Mouse (Mus musculus) ovary, postnatal 10 days (tissue): ENCODE measurements around the gene Dpep2nb.
"Not testable (repeated sequence)": the region's sequence is repeated elsewhere in the genome, so short reads cannot be mapped to it uniquely, and the experiment has no call there.

Experiments
- DNase-seq: peaks from one replicate; pipeline ENCODE4 v3.0.0; 2022; ENCODE audit warnings: low spot score

Dpep2nb gene

DNA sequence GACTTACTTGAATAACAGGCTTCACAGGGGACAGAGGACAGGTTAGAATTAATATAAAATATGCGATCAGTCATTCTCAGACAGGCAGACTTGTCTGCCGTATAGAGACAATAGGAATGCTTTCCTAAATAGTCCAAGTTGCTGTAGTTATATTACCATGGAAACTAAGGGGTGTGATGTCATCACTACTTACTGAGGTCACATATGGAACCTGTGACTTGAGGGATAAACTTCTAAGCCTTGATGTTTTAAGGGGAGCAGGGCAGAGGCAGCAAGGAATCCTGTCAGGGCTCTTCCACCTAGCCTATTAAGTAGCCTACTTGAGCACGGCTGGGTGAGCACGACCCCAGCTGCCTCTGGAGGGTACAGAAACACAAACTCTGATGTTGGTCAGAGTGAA lies at the start of gene Dpep2nb:
Gene Dpep2nb (minus strand): TSS at position 101 of the 400 bp plus-strand sequence.
- DNase-seq = no peak

DNA sequence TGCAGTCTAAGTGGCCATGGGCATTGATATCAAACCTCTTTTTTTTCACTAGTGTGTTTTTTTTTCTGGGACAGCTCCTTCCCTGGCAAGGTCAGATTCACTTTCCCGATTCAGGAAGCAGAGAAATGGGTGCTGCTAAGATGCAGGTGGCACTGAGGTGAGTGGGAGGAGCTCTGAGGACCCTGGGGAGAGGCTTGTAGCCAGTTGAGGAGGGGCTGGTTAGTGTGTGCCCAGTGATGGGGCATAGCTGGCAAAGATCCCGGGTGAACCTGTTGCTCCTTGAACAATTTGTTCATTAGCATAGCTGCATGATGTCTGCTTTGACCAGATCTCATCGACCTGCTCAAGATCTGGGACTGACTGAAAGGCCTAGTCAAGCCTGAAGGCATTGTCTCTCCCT lies 49.3 kb upstream of the Dpep2nb start:
- no peak for DNase-seq

DNA sequence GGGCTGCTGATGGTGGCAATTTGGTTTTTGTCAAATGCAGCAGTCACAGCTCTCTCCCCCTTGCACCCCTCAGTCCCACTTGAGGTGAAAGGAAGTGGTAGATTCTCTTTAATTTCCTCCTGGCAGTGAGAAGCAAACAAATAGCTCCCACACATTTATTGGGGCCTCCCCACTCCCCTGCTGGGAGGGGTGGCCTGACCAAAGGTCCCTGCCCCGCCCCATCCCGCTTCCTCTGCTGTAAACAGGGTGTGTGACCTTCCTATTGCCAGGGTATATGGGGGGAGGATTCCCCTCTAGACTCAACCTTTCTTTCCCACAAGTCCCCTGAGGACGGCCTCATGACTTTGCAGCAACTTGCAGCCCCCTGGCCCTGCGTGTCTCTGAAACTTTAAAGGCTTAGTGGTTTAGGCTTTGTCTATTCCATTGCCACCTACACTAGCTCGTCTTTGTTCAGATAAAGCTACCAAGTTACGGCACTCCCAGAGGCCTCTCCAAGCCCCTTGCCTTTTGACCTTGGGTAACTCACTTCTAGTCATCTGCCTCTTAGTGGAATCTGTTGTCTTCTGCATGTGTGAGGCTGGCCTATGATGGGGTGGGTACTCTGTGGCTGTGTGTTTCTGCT lies 48.5 kb upstream of the Dpep2nb start:
- no peak for DNase-seq

DNA sequence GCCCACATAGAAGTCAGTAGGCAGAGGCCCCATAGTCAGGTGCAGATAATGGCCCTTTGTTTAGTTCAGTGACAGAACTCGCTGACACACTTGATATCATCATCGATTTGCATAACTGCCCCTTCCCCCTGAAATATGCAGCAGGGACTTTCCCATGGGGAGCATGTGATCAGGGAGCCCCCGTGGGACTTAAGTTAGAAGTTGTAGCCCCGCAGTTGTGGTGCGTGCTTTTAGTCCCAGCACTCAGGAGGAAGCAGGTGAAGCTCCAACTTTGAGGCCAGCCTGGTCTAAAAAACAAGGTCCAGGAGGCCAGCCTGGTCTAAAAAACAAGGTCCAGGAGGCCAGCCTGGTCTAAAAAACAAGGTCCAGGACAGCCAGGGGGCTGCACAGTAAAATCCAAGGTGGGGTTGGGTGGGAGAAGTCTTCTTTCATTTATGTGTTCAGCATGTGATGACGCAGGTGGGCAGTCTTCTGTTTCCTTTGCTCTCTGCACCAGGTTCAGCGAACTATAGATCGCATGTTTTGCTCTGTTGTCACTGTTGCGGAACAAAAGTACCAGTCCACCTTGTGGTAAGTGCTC lies 46.8 kb upstream of the Dpep2nb start:
- DNase-seq = no peak

DNA sequence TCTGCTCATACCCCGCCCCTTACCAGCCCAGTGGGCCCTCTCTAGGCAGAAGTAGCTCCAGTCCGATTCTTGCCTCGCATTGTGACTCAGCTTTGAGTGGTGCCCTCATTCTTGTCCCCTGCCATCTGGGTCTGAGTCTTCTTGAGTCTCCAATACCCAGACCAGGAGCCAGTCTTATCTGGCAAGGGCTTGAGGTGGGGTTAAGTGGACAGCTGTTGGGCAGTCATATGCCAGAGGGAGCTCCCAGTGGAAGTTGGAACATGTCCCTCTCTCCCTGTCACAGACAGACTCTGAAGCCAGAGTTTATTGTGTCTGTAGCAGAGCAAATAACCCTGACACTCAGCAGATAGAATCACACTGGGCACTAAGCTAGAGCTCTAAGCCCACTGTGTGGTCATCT lies 45.3 kb upstream of the Dpep2nb start:
- DNase-seq = no peak

DNA sequence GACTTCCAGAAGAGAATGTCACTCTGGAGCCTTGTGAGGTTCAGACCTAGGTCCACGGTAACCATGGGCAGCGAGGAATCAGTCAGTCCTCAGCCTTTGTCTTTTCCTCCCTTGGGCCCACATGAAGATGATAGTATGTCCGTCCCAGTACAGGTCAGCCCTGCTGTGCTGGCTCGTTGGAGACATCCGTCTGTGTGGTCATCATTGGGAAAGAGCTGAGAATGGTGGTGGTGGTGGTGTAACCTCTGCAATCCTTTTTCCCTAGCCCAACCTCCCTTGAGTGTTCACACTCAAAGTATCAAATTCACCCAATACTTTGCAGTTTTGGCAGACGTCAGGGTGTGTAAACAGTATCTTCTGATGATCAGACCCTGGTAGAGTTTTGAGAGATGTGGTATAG lies 44.1 kb upstream of the Dpep2nb start:
- no peak for DNase-seq

DNA sequence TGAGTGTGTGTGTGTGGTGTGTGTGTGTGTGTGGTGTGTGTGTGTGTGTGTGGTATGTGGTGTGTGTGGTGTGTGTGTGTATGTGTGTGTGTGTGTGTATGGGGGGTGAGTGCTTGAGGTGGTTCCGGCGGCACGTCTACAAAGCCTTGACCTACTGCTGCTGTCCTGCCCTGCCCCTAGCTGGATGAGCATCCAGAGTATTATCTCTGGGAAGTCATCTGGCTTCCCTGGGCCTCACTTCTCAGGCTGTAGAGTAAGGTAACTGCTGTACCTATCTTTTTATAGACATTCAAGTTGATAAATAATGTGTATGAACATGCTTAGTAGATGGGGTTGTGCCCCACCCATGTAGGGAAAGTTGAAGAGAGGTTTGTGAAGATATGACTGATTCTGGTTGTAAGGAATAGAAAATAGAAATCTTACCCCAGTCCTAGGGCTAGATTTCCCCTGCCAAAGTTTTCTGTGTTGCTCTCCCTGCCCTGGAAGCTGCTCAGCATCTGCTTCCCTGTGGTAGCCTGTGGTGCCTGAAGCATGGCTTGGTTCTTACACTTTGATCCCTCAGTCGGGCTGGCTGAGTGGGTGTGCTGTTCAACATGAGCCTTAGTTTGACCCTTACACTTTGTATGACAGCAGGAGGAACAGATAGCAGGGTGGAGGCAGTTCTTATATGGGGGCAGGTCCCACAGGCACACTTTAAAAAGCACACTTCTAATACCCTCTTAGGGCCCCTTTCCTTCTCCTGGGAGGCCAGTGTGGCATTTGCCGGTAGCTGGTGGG lies 42.3 kb upstream of the Dpep2nb start:
- DNase-seq = no peak

DNA sequence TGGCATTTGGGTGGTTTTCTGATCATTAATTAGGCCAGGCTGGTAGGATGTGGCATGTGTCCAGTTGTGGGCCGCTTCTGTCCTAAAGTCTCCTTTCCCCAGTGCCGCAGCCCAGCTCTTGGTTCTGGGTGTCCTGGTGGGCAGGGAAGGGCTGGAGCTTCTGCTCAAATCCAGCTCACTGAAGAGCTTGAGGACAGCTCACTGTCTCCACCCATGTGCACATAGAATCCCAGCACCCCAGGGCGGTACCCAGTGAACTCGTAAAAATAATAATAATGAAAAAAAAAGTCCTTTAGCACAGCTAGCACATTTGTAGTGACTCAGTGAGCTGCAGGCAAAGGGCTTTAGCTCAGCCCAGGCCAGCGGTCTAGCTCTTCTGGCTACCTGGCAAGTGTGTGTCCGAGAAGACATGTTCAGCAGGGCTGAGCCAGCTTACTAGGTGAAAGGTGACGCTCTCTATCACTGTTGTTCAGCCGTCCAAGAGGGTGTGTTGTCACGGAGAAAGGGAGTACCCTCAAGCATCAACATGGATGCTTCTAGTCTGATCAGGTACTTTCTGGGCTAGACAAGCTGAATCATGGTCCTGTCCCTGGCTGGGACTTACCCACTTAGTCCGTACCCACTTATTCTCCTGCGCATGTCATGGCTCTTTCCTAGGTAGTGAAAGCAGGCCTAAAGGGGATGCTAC lies 41.2 kb upstream of the Dpep2nb start:
- DNase-seq = no peak

DNA sequence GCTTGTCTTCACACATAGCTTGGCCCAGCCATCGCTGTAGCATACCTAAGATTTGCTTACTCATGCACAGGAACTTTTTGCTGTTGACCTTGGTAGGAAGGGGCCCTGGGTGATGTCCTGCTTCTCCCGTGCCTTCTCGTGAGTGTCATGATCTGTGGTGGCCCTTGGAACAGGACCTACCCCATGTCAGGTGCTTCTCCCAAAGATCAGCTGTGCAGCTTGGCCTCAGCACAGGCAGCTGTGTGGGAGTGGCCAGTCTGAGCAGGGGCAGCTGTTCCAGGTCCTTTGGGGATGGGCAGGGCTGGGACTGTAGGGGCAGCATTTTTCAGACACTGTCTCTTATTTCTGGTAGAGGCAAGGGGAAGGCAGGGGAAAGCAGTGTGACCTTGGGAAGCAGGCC lies 38.4 kb upstream of the Dpep2nb start:
- no peak for DNase-seq

DNA sequence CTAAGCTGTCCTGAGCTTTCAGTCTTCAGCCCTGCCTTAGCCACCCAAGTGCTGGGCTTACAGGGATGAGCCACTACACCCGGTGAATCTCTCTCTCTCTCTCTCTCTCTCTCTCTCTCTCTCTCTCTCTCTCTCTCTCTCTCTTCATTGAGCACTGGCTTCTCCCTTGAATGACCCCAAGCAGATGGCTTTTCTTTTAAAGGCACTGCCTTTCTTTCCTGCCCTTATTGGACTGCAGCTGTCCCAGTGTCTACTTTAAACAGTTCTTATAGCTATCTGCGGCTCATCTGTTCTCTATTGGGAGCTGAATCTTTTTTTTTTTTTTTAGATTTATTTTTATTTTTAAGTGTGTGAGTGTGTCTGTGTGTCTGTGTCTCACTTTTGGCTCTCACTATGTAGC lies 37.3 kb upstream of the Dpep2nb start:
- no peak for DNase-seq

DNA sequence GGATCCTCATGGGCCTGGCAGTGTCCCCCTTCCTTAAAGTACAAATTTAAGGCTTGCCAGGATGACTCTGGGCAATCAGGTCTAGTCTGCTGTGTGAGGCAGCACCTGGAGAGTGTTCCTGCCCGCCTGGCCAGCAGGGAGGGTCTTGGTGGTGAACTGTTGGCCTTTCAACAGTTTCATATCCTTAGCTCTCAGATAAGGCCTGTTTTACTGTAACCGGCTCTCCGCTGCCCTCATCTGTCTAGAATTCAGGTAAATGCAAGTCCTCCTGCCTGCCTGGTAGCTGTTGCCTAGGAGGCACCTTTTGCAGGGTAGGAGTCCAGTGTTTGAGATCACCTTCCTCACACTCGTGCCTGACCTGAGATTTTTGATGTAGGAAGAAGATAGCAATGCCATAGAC lies 34.4 kb upstream of the Dpep2nb start:
- DNase-seq = no peak

DNA sequence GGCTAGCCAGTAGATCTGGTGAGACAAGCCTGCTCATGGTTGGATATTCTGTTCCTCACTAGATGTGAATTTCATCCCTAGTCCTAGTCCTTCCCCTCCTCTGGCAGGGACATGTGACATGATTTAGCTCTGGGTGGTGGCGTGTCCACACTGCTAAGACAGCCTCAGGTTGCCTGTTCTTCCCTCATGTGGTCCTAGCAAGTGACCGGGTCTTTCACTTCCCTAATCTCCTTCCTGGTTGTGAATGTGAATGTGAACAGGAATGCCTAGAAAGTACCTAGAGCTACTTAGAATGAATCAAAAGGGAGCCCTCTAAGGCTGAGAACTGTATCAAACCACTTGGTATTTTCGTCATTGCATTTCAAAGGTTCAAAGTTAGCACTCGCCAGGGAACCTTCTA lies 33.8 kb upstream of the Dpep2nb start:
- DNase-seq = no peak

DNA sequence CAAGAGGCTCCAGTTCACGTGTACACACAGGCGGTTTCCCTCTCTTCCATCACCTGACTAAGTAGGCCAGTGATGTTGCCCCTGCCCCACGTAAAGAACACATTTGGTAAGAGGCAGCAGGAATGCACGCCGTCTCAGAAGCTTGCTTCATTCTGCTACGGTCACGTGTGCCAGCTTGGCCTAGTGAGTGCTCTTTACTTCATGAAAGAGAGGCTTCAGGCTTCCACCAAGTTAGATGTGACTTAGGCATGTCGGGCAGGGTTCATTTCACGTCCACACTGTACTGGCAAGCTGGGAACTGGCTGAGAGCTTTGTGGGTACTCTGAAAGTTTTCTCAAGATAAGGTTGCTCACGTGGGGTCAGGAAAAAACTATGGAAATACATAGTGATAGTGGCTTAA lies 32.9 kb upstream of the Dpep2nb start:
- no peak for DNase-seq

DNA sequence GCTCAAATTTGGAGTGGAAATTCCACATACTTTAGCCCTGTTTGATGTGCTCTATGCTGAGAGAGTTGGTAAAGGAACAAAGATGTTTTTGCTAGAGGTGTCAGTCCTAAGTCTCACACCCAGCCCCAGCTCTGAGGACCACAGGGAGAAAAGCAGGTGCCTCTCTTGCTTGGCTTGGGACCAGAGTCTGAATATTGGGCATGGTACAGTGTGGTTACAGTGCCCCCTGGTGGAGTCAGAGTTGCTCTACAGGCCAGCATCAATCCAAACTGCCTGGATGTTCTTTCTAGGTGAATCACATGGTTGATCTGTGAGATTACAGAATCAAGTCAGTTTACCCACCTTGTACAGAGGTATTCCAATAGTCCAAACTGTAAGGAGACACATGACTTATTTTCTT lies 16.7 kb upstream of the Dpep2nb start:
- peak; percentile 44 for DNase-seq

DNA sequence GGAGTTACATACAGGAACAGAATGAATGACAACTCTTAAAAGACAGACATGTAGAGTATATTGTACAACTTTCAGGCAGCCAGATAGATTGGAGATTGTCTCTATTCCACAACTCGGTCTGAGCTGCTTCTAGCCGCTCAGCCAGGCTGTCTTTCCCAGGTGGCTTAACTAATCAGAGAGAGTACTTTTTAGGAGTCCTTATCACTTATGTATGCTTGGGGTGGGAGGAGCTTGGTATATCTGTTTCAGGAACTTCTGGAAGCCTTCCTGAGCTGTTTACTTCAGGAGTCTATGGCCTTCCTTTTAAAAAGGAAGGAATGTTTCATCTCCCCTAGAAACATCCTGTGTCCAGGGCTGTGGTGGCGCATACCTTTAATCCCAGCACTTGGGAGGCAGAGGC lies 12.3 kb upstream of the Dpep2nb start:
- no peak for DNase-seq

DNA sequence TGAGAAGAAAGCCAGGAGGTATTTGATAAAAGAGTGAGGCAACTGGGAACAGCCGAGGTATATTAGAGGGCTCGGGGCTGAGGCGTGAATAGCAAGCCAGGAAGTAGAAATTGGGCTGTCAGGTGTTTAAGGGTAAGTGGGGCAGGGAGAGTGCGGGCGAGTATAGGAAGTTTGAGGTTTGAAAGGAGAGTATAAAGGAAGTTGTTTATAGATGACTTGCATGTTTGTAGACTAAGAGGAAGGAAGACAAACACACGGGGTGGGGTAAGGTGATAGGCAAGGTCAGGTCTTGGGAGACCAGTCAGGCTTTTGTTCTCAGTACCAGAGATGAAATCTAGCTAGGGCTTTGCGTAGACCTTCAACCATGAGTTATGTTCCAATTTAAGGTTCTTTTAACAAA lies 11.4 kb upstream of the Dpep2nb start:
- DNase-seq = no peak

DNA sequence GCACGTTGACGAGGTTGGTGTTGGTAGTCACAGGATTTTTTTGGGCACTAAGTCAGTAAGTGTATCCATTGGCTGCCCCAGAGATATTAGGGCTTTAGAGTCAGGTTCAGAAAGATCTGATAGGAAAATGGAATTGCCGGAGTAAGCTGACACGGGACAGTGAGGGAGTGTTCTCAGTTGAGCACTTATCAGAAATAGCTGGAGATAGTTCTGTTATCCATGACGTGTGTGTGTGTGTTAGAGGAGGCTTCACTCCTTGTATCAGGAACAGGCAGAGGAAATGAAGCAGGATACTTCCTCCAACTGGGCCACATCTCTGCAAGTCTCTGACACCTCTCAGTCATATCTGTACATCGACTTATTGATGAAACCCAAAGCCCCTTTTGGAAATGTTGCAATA lies 10.5 kb upstream of the Dpep2nb start:
- no peak for DNase-seq

DNA sequence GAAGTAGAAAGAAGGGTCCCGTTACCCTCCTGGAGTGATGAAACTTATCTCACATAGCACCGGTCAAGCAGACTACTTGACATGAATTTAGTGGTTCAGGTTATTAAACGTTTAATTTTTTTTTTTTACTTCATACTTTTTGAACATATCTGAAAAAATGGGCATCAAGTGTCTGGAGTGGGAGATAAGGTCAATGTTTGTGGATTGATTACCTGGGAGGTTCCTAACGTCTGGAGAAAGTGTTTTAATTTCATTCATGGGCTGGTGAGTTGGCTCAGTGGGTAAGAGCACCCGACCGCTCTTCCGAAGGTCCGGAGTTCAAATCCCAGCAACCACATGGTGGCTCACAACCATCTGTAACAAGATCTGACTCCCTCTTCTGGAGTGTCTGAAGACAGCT lies 6.4 kb upstream of the Dpep2nb start:
- DNase-seq = not testable (repeated sequence)

DNA sequence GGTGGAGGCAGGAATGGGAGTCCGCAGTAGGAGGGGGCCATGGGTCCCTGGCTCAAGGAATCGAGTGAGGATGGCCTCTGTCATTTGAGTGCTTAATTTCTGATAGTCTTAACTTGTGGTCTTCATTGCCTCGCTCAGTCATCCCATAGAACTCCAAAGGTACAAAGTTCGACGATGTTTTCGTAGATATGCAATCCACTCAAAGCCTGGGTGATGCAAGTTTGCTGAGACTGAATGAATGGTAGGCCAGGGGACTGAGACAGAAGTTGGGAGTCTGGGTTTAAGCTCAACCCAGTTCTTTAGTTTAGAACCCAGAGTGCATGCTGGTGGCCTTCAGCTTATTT lies 5.8 kb upstream of the Dpep2nb start, which contains the start of gene Ddx28:
Gene Ddx28 (minus strand): TSS at position 240 of the 344 bp plus-strand sequence.
- no peak for DNase-seq

DNA sequence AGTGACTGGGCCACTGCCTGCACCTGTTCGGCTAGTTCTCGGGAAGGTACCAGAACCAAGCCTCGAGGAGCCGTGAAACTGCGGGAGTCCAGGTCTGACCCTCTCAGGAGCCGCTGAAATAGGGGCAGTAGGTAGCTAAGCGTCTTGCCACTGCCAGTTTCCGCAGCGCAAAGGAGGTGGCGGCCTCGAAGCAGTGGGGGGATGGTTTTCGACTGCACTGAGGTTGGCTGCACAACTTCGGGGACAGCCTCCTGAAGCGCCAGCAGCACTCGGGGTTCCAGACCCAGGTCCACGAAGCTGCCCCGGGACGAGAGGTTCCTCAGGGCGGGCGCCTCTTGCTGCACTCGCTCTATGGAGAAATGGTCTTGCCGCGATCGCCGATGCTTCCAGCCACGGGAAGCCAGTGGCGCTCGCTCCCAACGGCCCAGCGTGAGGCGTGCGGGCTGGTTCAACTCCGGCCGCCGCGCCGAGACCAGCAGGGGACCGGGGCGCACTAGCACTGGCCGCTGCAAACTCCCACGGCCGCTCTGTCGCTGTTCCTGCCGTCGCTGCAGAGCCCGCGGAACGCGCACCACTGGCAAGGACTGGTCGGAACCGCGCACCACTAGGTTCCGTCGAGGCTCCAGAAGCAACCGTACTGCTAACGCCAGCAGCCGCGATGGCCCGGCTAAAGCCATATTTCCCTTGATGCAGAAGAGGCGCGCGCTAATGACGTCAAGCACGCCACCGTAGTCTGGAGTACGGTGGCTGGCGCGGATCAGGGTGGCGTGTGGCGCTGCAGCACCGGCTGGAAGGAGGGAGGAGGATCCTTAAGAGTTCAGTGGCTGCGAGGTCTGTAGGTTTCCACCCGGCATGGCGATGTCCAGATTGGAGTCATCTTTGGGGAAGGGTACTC lies 5.2 kb upstream of the Dpep2nb start:
- peak; percentile 78 for DNase-seq

DNA sequence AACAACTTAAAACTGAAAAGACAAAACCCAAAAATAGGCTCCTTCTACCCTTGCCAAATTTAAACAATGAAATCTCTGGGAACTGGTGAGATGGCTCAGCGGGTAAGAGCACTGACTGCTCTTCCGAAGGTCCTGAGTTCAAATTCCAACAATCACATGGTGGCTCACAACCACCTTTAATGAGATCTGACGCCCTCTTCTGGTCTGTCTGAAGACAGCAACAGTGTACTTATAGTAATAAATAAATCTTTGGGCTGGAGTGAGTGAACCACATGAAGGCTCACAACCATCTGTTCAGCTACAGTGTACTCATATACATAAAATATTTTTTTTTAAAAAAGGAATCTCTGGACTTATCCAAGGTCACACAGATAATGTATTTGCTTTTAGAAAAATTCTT lies 2.1 kb upstream of the Dpep2nb start:
- not testable (repeated sequence) for DNase-seq

DNA sequence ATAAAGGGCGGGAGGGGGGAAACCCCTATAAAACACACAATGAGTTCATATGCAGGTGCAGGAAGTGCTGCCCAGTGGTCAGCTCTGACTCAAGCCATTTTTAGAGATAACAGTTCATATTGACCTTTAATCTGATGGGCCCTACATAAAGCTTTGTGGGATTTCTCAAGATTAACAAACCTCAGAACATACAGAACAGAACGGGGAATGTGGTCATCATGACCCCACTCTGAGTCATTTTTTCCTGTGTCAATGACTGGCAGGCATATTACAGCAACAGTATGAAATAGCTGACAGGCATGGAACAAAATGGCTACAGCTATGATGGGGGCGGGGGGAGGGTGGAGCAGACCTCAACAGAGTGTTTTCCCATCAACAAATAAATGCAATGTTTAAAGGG lies 1.4 kb upstream of the Dpep2nb start:
- no peak for DNase-seq
